ENCODE assay signal across 14 mouse cellular contexts in genomic region chr6:62795596-62795995, GRCm38 (mm10).
DNase-seq lines count a peak whose midpoint lies in the region.
"Had no signal": no experiment of that assay in that cellular context is flagged by ENCODE, and none has a peak within 500 bp of the region (broad histone marks: within the 10 kb centered on the region; RNA-seq: fewer than 3 reads in every experiment).

No protein-coding gene starts in this region.

- DNase-seq in kidney, postnatal 14 days = peak; percentile 12
- DNase-seq in kidney, adult 11 months = no peak
- DNase-seq in urinary bladder, postnatal 14 days (ENCODE audit: low spot score) = peak; percentile 21
- DNase-seq in urinary bladder, adult 2 months (ENCODE audit: low spot score) = no peak
- peak; percentile 45 for DNase-seq in adrenal gland, postnatal 14 days
- DNase-seq in thymus, postnatal 14 days = no peak
- DNase-seq in gastrocnemius, postnatal 14 days = no peak
- DNase-seq: cerebellum, adult 18-20 months; cerebellum, postnatal 25 days; embryo, embryonic 11 days; gastrocnemius, adult 2 months; heart, postnatal 4 days; liver, postnatal 0 days; thymus, adult 2 months had no signal

- intact Hi-C loops in gastrocnemius, postnatal 14 days (cut with DNase I; ENCODE audit: low total_unique reads) = no loop called here

Comparison
In these comparisons a context has a peak if more than half of its experiments do, and no peak if none do; other contexts are left out.
1. DNase-seq: peak in kidney, postnatal 14 days (single experiment), urinary bladder, postnatal 14 days (single experiment) and adrenal gland, postnatal 14 days (single experiment); none in kidney, adult 11 months (single experiment), urinary bladder, adult 2 months (single experiment), thymus, postnatal 14 days (single experiment) and gastrocnemius, postnatal 14 days (single experiment).